Mouse (Mus musculus) midbrain, embryonic 16.5 days (tissue): ENCODE data around the gene Kcnj8. TPM values are rescaled to one million over a fixed set of nuclear protein-coding genes. Genes with fewer than 3 reads are reported as not detected.

ENCODE experiments used
- ATAC-seq: fragments of 200-750 bp; cut with Nextera tagmentation; 2 replicates; pipeline ENCODE4 v1.8.0; 2017; ENCODE audit warnings: moderate TSS enrichment
- H3K27ac ChIP-seq: fragments of 300-500 bp; sonication (generic); 2 replicates; pipeline ENCODE4 v1.5.1; 2014; ENCODE audit warnings: mild to moderate bottlenecking, low read length, mixed read lengths
- H3K27me3 ChIP-seq: fragments of 300-500 bp; sonication (generic); 2 replicates; pipeline ENCODE4 v1.6.1; 2014; ENCODE audit warnings: low read depth, low read length, mixed read lengths; ENCODE audit not compliant: control insufficient read depth, insufficient read depth
- H3K36me3 ChIP-seq: fragments of 300-500 bp; sonication (generic); 2 replicates; pipeline ENCODE4 v1.6.1; 2014; ENCODE audit warnings: mild to moderate bottlenecking, low read length, moderate library complexity, mixed read lengths; ENCODE audit not compliant: control insufficient read depth, insufficient read depth
- H3K4me1 ChIP-seq: fragments of 300-500 bp; sonication (generic); 2 replicates; pipeline ENCODE4 v1.6.1; 2014; ENCODE audit warnings: mild to moderate bottlenecking, low read length, mixed read lengths; ENCODE audit not compliant: control insufficient read depth, insufficient read depth
- H3K4me2 ChIP-seq: fragments of 300-500 bp; sonication (generic); 2 replicates; pipeline ENCODE4 v1.6.1; 2014; ENCODE audit warnings: mild to moderate bottlenecking, low read length, mixed read lengths
- H3K4me3 ChIP-seq: fragments of 300-500 bp; sonication (generic); 2 replicates; pipeline ENCODE4 v1.5.1; 2014; ENCODE audit warnings: low read depth, mild to moderate bottlenecking, low read length, moderate library complexity, mixed read lengths
- H3K9ac ChIP-seq: fragments of 300-500 bp; sonication (generic); 2 replicates; pipeline ENCODE4 v1.6.1; 2014; ENCODE audit warnings: low read depth, low read length, mixed read lengths
- H3K9me3 ChIP-seq: fragments of 300-500 bp; sonication (generic); replicated peaks from 2 replicates; pipeline ENCODE4 v1.6.1; 2014; ENCODE audit warnings: mild to moderate bottlenecking, low read length, mixed read lengths; ENCODE audit not compliant: control insufficient read depth, poor library complexity, severe bottlenecking
- WGBS: fragments of 180-500 bp; shearing (Covaris S2); extraction: QIAGEN DNeasy Blood & Tissue Kit; methylation state at CpG from one replicate; pipeline ENCODE4 v1.1.7; 2014; 5-methylcytosine and 5-hydroxymethylcytosine counted together
- polyA plus RNA-seq: library from polyadenylated mRNA; unstranded; fragments of >200 nt; fragmentation: Nextera tagmentation; extraction: Ambion mirVana; gene quantifications from 2 replicates; pipeline ENCODE4 v1.2.1, GENCODE M21; 2015

Kcnj8 gene
- polyA plus RNA-seq, 1 experiment from 2014 or later: 14.7 TPM

DNA sequence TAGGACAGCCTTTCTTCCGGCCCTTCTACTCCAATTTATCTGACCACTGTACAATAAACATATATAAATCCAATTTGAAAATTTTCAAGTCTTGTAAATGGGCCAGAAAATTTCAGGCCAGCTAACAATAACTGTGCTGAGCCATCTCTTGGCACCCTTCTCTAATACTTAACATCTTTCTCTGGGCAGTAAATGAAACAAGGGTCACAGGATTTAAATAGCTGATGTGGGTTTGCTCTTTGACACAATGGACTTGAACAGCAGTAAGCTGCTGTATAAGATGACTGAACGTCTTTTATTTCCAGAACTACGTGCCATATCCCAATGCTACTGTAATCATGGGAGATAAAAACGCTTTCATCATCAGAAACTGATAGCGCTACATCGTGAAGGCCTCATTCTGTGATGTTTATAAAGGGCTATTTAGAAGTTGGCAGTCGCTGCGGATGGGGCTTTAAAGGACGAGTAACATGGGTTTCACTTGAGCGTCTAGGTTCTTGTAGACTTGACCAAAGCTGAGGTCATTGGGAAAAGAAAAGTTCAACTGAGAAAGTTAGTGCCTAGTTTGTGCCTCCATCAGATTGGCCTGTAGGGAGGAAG lies 30.8 kb downstream of the Kcnj8 start:
- Histone ChIP-seq H3K4me1 (no peaks in the 10 kb centered on the region), H3K36me3 (no peaks in the 10 kb centered on the region), H3K27ac (no peak overlapping the region), H3K27me3 (no peaks in the 10 kb centered on the region), H3K4me3 (no peak overlapping the region), H3K9ac (no peak overlapping the region), H3K9me3 (no peaks in the 10 kb centered on the region), H3K4me2 (no peak overlapping the region)
- ATAC-seq: no peak
- 89% methylated on average over 10 of the region's 10 CpGs for WGBS

DNA sequence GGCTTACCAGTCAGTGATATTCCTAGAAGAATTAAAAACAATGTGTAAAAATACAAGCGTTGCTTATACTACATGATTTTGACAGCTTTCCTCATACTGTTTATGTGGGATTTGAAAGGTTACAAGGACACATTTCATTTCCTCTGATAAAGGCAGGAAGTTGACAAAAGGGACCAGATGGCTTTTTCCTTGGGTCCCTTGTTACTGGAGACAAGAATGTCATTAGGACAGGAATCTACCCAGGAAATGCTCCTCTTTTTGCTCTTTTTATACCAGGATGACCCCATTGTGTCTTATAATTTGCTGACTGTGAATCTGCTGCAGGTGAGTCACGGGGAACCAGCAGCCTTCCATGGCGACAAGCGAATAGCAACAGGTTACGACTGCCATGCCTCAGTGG lies 31.3 kb downstream of the Kcnj8 start:
- no peak for ATAC-seq
- Histone ChIP-seq H3K4me1 (no peaks in the 10 kb centered on the region), H3K9me3 (no peaks in the 10 kb centered on the region), H3K27ac (no peak overlapping the region), H3K4me2 (no peak overlapping the region), H3K4me3 (no peak overlapping the region), H3K9ac (no peak overlapping the region), H3K27me3 (no peaks in the 10 kb centered on the region), H3K36me3 (no peaks in the 10 kb centered on the region)
- WGBS: 91% methylated on average over 5 of the region's 5 CpGs

DNA sequence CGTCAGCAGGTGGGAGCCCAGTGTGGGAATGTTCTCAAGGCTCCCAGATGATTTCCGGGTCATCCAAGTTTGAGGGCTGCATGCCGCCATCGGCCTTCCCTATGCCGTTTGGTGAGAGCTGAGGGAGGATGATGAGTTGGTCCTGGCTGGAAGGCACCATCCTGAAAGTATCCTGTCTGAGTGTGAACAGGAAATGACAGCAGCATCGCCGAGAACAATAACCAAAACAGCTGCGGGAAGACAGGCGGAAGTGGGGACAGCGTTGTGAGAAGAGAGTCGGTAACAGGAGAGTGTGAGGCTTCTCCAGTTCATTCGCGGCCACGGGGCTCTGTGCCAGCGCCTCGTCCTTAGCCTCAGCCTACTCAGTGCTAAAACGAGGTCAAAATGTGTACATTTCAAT lies 32.9 kb downstream of the Kcnj8 start:
- no peak overlapping the region for H3K4me3 ChIP-seq
- no peak overlapping the region for H3K4me2 ChIP-seq
- WGBS: 84% methylated on average over 17 of the region's 17 CpGs
- H3K27me3 ChIP-seq: no peaks in the 10 kb centered on the region
- no peak for ATAC-seq
- no peaks in the 10 kb centered on the region for H3K36me3 ChIP-seq
- H3K9me3 ChIP-seq: no peaks in the 10 kb centered on the region
- no peaks in the 10 kb centered on the region for H3K4me1 ChIP-seq
- no peak overlapping the region for H3K9ac ChIP-seq
- no peak overlapping the region for H3K27ac ChIP-seq

DNA sequence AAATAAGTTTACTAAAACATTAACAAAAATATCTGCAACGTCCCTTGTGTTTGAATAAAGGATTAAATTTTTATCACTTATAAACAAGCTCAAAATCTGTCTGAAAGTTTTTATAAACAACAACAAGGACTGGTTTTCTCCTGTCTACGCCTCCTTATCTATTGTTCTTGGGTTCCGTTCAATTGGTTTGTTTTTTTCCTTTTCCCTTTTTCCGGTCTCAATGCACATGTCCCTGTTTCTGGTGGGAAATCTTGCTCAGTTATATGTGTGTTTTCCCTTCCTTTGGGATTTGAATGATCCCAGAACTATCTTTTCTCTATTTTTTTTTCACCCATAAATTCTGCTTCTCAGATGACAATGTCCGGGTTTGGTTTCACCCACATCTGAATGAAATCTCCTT lies 38.0 kb downstream of the Kcnj8 start:
- ATAC-seq: no peak
- Histone ChIP-seq H3K27me3 (no peaks in the 10 kb centered on the region), H3K9ac (no peak overlapping the region), H3K4me2 (no peak overlapping the region), H3K4me1 (no peaks in the 10 kb centered on the region), H3K4me3 (no peak overlapping the region), H3K9me3 (no peaks in the 10 kb centered on the region), H3K36me3 (no peaks in the 10 kb centered on the region), H3K27ac (no peak overlapping the region)
- WGBS: 87% methylated on average over 5 of the region's 5 CpGs

DNA sequence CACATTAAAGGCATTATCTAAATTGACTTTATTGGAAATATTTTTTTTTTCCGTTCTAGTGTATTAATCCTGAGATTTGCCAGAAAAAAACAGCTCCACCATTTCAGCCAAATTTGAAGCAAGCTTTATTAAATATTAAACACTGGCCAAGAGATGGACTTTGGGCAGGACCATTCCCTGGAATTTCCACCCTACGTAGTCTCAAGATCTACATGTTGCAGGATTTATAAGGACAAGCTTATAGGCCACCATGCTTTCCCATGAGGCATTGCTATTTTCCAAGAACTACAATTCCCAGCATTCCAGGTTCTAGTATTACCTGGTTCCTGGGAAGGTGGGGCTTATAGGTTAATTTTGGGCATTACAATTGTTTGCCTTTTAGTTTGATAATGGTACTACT lies 38.7 kb downstream of the Kcnj8 start:
- no peak overlapping the region for H3K27ac ChIP-seq
- 99% methylated on average over 2 of the region's 2 CpGs for WGBS

DNA sequence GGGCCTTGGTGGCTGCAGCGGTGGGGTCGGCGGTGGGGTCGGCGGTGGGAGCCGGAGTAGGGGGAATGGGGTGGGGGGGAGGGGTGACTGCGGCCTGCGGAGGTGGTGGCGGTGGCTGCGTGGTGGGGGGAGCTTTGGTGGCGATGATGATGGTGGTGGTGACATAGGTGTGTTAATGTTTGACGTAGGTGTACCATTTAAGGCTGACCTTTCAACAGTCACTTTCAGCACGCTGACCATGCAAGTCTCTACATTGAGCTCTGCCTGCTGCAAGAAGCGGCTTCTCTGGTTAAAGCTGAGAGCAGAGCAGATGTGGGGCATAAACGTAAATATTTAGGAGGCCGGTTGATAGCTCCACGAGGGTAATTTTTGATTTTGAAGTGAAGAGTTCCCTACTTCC lies 39.3 kb downstream of the Kcnj8 start:
- WGBS: 95% methylated on average over 17 of the region's 17 CpGs
- H3K4me3 ChIP-seq: no peak overlapping the region
- no peak overlapping the region for H3K4me2 ChIP-seq
- no peak for ATAC-seq
- H3K36me3 ChIP-seq: no peaks in the 10 kb centered on the region
- no peaks in the 10 kb centered on the region for H3K27me3 ChIP-seq
- H3K9me3 ChIP-seq: no peaks in the 10 kb centered on the region
- H3K4me1 ChIP-seq: no peaks in the 10 kb centered on the region
- H3K9ac ChIP-seq: no peak overlapping the region
- H3K27ac ChIP-seq: no peak overlapping the region

More for the DNA sequence above, 38.7 kb downstream of the Kcnj8 start:
- Histone ChIP-seq H3K9me3 (no peaks in the 10 kb centered on the region), H3K36me3 (no peaks in the 10 kb centered on the region), H3K9ac (no peak overlapping the region), H3K4me1 (no peaks in the 10 kb centered on the region), H3K4me2 (no peak overlapping the region), H3K4me3 (no peak overlapping the region), H3K27me3 (no peaks in the 10 kb centered on the region)
- no peak for ATAC-seq

DNA sequence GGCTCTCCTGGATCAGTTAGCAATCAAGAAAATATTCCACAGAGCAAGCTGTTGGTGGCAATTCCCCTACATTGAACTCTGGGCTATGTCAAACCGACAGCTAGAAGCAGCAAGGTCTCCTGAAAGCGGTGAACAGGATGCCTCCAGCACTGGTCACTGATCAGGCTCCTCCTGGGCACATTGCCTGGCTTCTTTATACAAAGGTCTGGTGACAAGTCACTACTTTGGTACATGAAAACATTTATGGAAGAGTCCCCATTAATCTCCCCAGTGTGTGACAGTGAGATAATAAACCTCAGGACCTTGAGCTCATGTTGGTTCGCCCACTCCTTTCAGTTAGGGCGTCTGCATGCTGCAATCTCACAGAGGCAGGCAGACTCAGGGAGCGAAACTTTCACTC lies 41.0 kb downstream of the Kcnj8 start:
- Histone ChIP-seq H3K27me3 (no peaks in the 10 kb centered on the region), H3K4me1 (no peaks in the 10 kb centered on the region), H3K4me2 (no peak overlapping the region), H3K36me3 (no peaks in the 10 kb centered on the region), H3K4me3 (no peak overlapping the region), H3K9me3 (no peaks in the 10 kb centered on the region), H3K27ac (no peak overlapping the region), H3K9ac (no peak overlapping the region)
- 88% methylated on average over 5 of the region's 5 CpGs for WGBS
- no peak for ATAC-seq

DNA sequence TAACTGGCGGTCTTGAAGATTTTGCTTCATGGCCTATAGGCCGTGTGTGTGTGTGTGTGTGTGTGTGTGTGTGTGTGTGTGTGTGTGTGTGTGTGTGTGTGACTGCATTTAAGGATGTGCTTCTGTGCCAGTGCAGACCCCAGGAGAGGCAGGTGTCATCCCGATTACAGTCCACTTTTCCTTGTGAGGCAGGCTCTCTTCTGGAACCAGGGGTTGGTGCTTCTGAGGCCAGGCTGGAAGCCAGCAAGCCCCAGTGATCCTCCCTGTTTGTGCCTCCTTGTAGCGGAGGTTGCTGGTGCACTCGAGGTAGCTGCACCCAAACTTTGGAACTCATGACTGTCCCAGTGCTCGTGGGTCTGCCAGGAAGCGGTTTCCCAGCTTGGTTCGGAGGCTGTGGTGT lies 41.7 kb downstream of the Kcnj8 start:
- Histone ChIP-seq H3K9ac (no peak overlapping the region), H3K36me3 (no peaks in the 10 kb centered on the region), H3K4me3 (no peak overlapping the region), H3K27ac (no peak overlapping the region), H3K4me1 (no peaks in the 10 kb centered on the region), H3K9me3 (no peaks in the 10 kb centered on the region), H3K4me2 (no peak overlapping the region), H3K27me3 (no peaks in the 10 kb centered on the region)
- WGBS: 83% methylated on average over 8 of the region's 8 CpGs
- no peak for ATAC-seq

DNA sequence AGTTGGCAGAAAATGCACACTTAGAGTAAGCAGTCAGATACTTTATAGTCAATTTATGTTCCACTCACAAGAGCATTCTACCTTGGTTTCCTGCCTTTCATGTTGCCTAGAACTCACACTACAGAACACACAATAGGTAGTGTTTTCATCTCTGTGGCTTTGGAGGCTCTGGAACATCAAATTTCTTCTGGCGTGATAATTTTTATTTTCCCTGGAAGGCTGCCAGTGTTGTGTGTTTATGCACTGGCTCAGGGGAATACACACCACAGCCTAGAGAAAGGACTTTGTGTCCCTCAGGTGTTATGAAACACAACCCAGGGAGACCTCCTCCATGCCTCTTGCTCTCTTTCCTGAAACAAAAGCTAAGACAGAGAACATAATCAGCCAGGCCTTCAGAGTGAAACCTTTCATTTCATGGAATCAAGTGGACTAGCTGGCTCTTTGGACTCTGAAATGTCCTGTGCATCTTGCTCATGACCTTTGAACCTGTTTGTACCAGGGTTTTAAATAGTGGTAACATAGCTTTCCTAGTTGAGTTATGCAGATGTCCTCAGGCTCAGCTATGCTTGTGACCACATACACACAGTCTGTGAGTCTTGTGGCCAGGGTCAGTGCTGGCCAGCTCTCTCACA lies 43.4 kb downstream of the Kcnj8 start:
- no peak for ATAC-seq
- H3K27me3 ChIP-seq: no peaks in the 10 kb centered on the region
- H3K9me3 ChIP-seq: no peaks in the 10 kb centered on the region
- H3K4me1 ChIP-seq: no peaks in the 10 kb centered on the region
- H3K4me2 ChIP-seq: no peak overlapping the region
- no peak overlapping the region for H3K4me3 ChIP-seq
- 68% methylated on average over 1 of the region's 1 CpGs for WGBS
- no peaks in the 10 kb centered on the region for H3K36me3 ChIP-seq
- H3K9ac ChIP-seq: no peak overlapping the region
- no peak overlapping the region for H3K27ac ChIP-seq
